Mouse (Mus musculus): ENCODE data around the gene Msi2. TPM values are rescaled to one million over a fixed set of nuclear protein-coding genes. Genes with fewer than 3 reads are reported as not detected.

The Msi2 gene
- polyA plus RNA-seq, 1 experiment from 2014 or later: 41.0 TPM

- no peak for ATAC-seq
These were observed 50.0 kb downstream of the Msi2 start for GRCm38 (mm10) chr11:88668345-88668744.

GRCm38 (mm10) chr11:88665799-88666198 is 52.5 kb downstream of the Msi2 start:
- Histone ChIP-seq H3K9me3 (no peaks in the 10 kb centered on the region), H3K4me2 (replicated peaks) (no peak overlapping the region), H3K4me1 (replicated peaks) (peaks cover 63% of the 10 kb centered on the region), H3K27me3 (no peaks in the 10 kb centered on the region), H3K9ac (replicated peaks) (no peak overlapping the region), H3K4me3 (replicated peaks) (no peak overlapping the region), H3K36me3 (peaks cover 55% of the 10 kb centered on the region), H3K27ac (peak overlapping the region; percentile 70; the same call in 1 of the 2 replicates)
- WGBS: 70% methylated on average over 15 of the region's 15 CpGs
- ATAC-seq: no peak

More at GRCm38 (mm10) chr11:88668345-88668744, 50.0 kb downstream of the Msi2 start:
- no peak overlapping the region for H3K4me3 ChIP-seq (replicated peaks)
- peaks cover 51% of the 10 kb centered on the region for H3K4me1 ChIP-seq (replicated peaks)
- H3K9ac ChIP-seq (replicated peaks): no peak overlapping the region
- H3K27ac ChIP-seq: no peak overlapping the region
- no peak overlapping the region for H3K4me2 ChIP-seq (replicated peaks)
- no peaks in the 10 kb centered on the region for H3K27me3 ChIP-seq
- WGBS: 93% methylated on average over 14 of the region's 14 CpGs
- no peaks in the 10 kb centered on the region for H3K9me3 ChIP-seq
- H3K36me3 ChIP-seq: peaks cover 67% of the 10 kb centered on the region

- Histone ChIP-seq H3K4me2 (replicated peaks) (no peak overlapping the region), H3K9me3 (no peaks in the 10 kb centered on the region), H3K36me3 (peaks cover 37% of the 10 kb centered on the region), H3K9ac (replicated peaks) (no peak overlapping the region), H3K27me3 (no peaks in the 10 kb centered on the region), H3K27ac (peak overlapping the region; percentile 27; the same call in 1 of the 2 replicates), H3K4me1 (replicated peaks) (peaks cover 68% of the 10 kb centered on the region), H3K4me3 (replicated peaks) (no peak overlapping the region)
- ATAC-seq: no peak
- 85% methylated on average over 11 of the region's 11 CpGs for WGBS
These were observed 56.7 kb downstream of the Msi2 start for GRCm38 (mm10) chr11:88661444-88662180.

- 87% methylated on average over 9 of the region's 9 CpGs for WGBS
- no peaks in the 10 kb centered on the region for H3K27me3 ChIP-seq
- peaks cover 62% of the 10 kb centered on the region for H3K4me1 ChIP-seq (replicated peaks)
- H3K36me3 ChIP-seq: peaks cover 30% of the 10 kb centered on the region
- H3K9me3 ChIP-seq: no peaks in the 10 kb centered on the region
- H3K9ac ChIP-seq (replicated peaks): no peak overlapping the region
- H3K4me3 ChIP-seq (replicated peaks): no peak overlapping the region
- no peak overlapping the region for H3K4me2 ChIP-seq (replicated peaks)
- H3K27ac ChIP-seq: peak overlapping the region; percentile 42; the same call in 1 of the 2 replicates
- no peak for ATAC-seq
These were observed 57.9 kb downstream of the Msi2 start for GRCm38 (mm10) chr11:88660404-88660803.

- WGBS: 96% methylated on average over 5 of the region's 5 CpGs
- Histone ChIP-seq H3K36me3 (peaks cover 32% of the 10 kb centered on the region), H3K9ac (replicated peaks) (no peak overlapping the region)
These were observed 59.4 kb downstream of the Msi2 start for GRCm38 (mm10) chr11:88658926-88659325.

GRCm38 (mm10) chr11:88655786-88656185 is 62.5 kb downstream of the Msi2 start:
- Histone ChIP-seq H3K4me2 (replicated peaks) (no peak overlapping the region), H3K9ac (replicated peaks) (no peak overlapping the region), H3K4me1 (replicated peaks) (peaks cover 54% of the 10 kb centered on the region), H3K27ac (no peak overlapping the region), H3K4me3 (replicated peaks) (no peak overlapping the region), H3K9me3 (no peaks in the 10 kb centered on the region), H3K36me3 (peaks cover 25% of the 10 kb centered on the region), H3K27me3 (no peaks in the 10 kb centered on the region)
- no peak for ATAC-seq
- WGBS: 73% methylated on average over 8 of the region's 8 CpGs

More at GRCm38 (mm10) chr11:88658926-88659325, 59.4 kb downstream of the Msi2 start:
- Histone ChIP-seq H3K4me1 (replicated peaks) (peaks cover 60% of the 10 kb centered on the region), H3K4me3 (replicated peaks) (no peak overlapping the region), H3K9me3 (no peaks in the 10 kb centered on the region), H3K4me2 (replicated peaks) (no peak overlapping the region), H3K27me3 (no peaks in the 10 kb centered on the region), H3K27ac (no peak overlapping the region)
- no peak for ATAC-seq

- H3K4me1 ChIP-seq (replicated peaks): peaks cover 57% of the 10 kb centered on the region
- H3K27ac ChIP-seq: no peak overlapping the region
- no peaks in the 10 kb centered on the region for H3K9me3 ChIP-seq
- ATAC-seq: no peak
- peaks cover 25% of the 10 kb centered on the region for H3K36me3 ChIP-seq
- no peak overlapping the region for H3K4me2 ChIP-seq (replicated peaks)
- H3K9ac ChIP-seq (replicated peaks): no peak overlapping the region
- WGBS: 89% methylated on average over 3 of the region's 3 CpGs
- H3K4me3 ChIP-seq (replicated peaks): no peak overlapping the region
- no peaks in the 10 kb centered on the region for H3K27me3 ChIP-seq
These were observed 63.1 kb downstream of the Msi2 start for GRCm38 (mm10) chr11:88655214-88655566.

- Histone ChIP-seq H3K27ac (no peak overlapping the region), H3K36me3 (peaks cover 19% of the 10 kb centered on the region), H3K4me3 (replicated peaks) (no peak overlapping the region), H3K9me3 (no peaks in the 10 kb centered on the region), H3K27me3 (no peaks in the 10 kb centered on the region), H3K9ac (replicated peaks) (no peak overlapping the region), H3K4me2 (replicated peaks) (no peak overlapping the region), H3K4me1 (replicated peaks) (peaks cover 57% of the 10 kb centered on the region)
- no peak for ATAC-seq
- WGBS: 88% methylated on average over 18 of the region's 18 CpGs
These were observed 63.7 kb downstream of the Msi2 start for GRCm38 (mm10) chr11:88654391-88655213.

GRCm38 (mm10) chr11:88650275-88650674 is 68.0 kb downstream of the Msi2 start:
- peak; percentile 61 for ATAC-seq

GRCm38 (mm10) chr11:88649009-88649408 is 69.3 kb downstream of the Msi2 start:
- no peak overlapping the region for H3K4me3 ChIP-seq (replicated peaks)
- H3K36me3 ChIP-seq: 0 out of 2 replicates have a peak, but pooled peaks cover 15% of the 10 kb centered on the region
- no peaks in the 10 kb centered on the region for H3K9me3 ChIP-seq
- H3K9ac ChIP-seq (replicated peaks): no peak overlapping the region
- peaks cover 86% of the 10 kb centered on the region for H3K4me1 ChIP-seq (replicated peaks)
- H3K27me3 ChIP-seq: no peaks in the 10 kb centered on the region
- WGBS: 70% methylated on average over 2 of the region's 2 CpGs
- no peak for ATAC-seq
- H3K27ac ChIP-seq: peak overlapping the region; percentile 27; the same call in 1 of the 2 replicates
- no peak overlapping the region for H3K4me2 ChIP-seq (replicated peaks)

More at GRCm38 (mm10) chr11:88650275-88650674, 68.0 kb downstream of the Msi2 start:
- Histone ChIP-seq H3K4me1 (replicated peaks) (peaks cover 86% of the 10 kb centered on the region), H3K27me3 (no peaks in the 10 kb centered on the region), H3K4me2 (replicated peaks) (no peak overlapping the region), H3K36me3 (0 out of 2 replicates have a peak, but pooled peaks cover 16% of the 10 kb centered on the region), H3K9me3 (no peaks in the 10 kb centered on the region), H3K27ac (peak overlapping the region; percentile 70), H3K9ac (replicated peaks) (0 out of 2 replicates have a peak overlapping the region, but pooled peaks have one; percentile 2), H3K4me3 (replicated peaks) (no peak overlapping the region)
- 39% methylated on average over 4 of the region's 4 CpGs for WGBS

GRCm38 (mm10) chr11:88648407-88648806 is 69.9 kb downstream of the Msi2 start:
- Histone ChIP-seq H3K36me3 (0 out of 2 replicates have a peak, but pooled peaks cover 15% of the 10 kb centered on the region), H3K4me3 (replicated peaks) (no peak overlapping the region), H3K4me1 (replicated peaks) (peaks cover 86% of the 10 kb centered on the region), H3K4me2 (replicated peaks) (no peak overlapping the region), H3K27ac (peak overlapping the region; percentile 57), H3K9me3 (no peaks in the 10 kb centered on the region), H3K9ac (replicated peaks) (0 out of 2 replicates have a peak overlapping the region, but pooled peaks have one; percentile 21), H3K27me3 (no peaks in the 10 kb centered on the region)
- no peak for ATAC-seq
- WGBS: 57% methylated on average over 5 of the region's 5 CpGs

GRCm38 (mm10) chr11:88646493-88646892 is 71.8 kb downstream of the Msi2 start:
- no peak for ATAC-seq

More at GRCm38 (mm10) chr11:88646493-88646892, 71.8 kb downstream of the Msi2 start:
- no peak overlapping the region for H3K4me2 ChIP-seq (replicated peaks)
- H3K9ac ChIP-seq (replicated peaks): no peak overlapping the region
- H3K4me3 ChIP-seq (replicated peaks): no peak overlapping the region
- H3K36me3 ChIP-seq: peaks cover 19% of the 10 kb centered on the region; the same call in 1 of the 2 replicates
- WGBS: 90% methylated on average over 6 of the region's 6 CpGs
- H3K4me1 ChIP-seq (replicated peaks): peaks cover 83% of the 10 kb centered on the region
- H3K27ac ChIP-seq: 0 out of 2 replicates have a peak overlapping the region, but pooled peaks have one; percentile 10
- no peaks in the 10 kb centered on the region for H3K9me3 ChIP-seq
- no peaks in the 10 kb centered on the region for H3K27me3 ChIP-seq

Measured in midbrain, embryonic 13.5 days (tissue).